Mouse (Mus musculus): ENCODE results near the gene Esrrg. TPM values are rescaled to one million over a fixed set of nuclear protein-coding genes. Genes with fewer than 3 reads are reported as not detected.

Esrrg gene
- polyA plus RNA-seq, 1 experiment: 12.7 TPM

DNA sequence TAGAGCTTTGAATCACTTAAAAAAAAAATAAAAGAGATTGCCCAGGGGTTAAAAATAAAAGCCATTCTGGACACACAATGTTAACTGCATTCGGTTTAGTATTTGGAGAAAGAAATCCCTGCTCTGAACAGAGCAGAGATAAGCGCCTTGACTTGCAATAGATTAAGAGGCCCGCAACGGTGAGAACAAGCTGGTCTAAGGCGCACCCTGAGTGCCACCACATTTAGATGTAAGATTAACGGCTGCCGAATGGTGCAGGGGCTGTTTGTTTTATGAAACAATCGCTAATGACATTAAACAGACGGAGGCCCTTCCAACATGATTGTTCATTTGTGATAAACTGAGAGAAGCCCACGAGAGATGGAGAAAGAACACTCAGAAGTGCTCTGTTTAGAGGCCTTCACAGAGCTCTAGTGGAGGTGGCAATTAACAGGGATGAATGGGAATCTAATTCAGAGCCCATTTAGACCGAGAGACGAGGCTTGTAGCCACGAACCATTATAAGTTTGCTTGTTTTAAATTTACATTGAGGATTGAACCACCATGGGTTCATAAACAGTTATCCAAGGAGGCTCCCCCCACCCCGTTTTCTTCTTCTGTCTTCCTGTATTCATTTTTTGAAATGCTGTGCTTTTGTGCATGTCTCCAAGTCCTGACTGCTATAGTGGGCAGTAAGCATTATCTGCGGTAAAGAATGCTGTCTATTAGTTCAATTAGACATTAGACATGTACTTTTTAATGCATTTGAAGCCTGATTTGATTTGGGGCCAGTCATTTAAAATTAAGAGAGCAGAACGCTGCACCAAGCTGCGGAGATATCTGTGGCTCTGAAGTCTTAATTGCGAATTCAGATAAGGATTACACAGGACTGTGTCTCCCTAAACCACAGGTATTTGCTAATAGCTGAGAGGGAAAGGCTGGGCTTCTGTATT is 356.5 kb downstream of the Esrrg start:
- Histone ChIP-seq H3K27ac (ENCODE audit: insufficient read depth, low read length) (no peak overlapping the region), H3K4me3 (ENCODE audit: insufficient read depth, low read length) (no peak overlapping the region), H3K4me1 (ENCODE audit: control insufficient read depth, insufficient read depth, low read length) (no peaks in the 10 kb centered on the region)
- TF ChIP-seq POLR2A (IDR thresholded peaks at IDR 0.05; ENCODE audit: extremely low read depth, insufficient read depth, low read length) (no peak), CTCF (IDR thresholded peaks at IDR 0.05; ENCODE audit: extremely low read depth, insufficient read depth, low read length) (no peak)

DNA sequence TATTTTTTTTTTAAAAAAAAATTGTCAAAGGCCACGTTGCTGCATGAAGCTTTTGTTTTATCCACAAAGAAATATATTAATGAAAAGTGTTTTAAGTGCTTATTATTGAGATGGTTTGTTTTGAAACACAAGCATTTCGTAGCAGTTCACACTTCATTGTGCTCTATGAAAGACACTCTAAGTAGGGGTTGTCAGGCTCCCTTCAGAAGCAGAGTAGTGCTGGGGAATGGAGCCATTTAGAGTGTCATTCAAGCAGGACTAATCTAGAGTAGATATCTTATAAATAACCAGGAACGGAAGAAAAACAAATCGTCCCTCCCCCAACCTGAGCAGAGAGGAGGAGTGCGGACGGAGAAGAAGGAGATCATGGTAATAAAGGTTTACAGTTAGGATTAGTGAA is 357.3 kb downstream of the Esrrg start:
- no peak overlapping the region for H3K27ac ChIP-seq (ENCODE audit: insufficient read depth, low read length)
- H3K4me1 ChIP-seq (ENCODE audit: control insufficient read depth, insufficient read depth, low read length): no peaks in the 10 kb centered on the region
- H3K4me3 ChIP-seq (ENCODE audit: insufficient read depth, low read length): no peak overlapping the region
- TF ChIP-seq CTCF (IDR thresholded peaks at IDR 0.05; ENCODE audit: extremely low read depth, insufficient read depth, low read length) (no peak), POLR2A (IDR thresholded peaks at IDR 0.05; ENCODE audit: extremely low read depth, insufficient read depth, low read length) (no peak)

DNA sequence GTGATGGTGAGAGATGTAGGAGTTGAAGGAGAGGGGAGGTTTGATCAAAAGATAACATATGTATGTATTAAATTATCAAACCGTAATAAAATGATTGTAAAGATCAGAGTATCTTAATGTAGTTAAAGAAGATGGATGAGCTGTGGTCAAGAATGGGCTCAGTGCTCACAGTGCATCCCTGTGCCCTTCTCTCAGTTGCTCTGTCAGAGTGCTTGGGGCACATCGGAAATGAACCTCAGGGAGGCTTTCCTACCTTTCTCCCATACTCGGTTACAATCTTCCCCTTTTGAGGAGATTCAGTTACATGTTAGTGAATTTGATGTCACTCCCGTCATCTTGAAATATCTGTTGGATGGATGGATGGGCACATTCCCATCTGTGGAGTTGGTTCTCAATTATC is 359.8 kb downstream of the Esrrg start:
- Histone ChIP-seq H3K27ac (ENCODE audit: insufficient read depth, low read length) (no peak overlapping the region), H3K4me1 (ENCODE audit: control insufficient read depth, insufficient read depth, low read length) (no peaks in the 10 kb centered on the region), H3K4me3 (ENCODE audit: insufficient read depth, low read length) (no peak overlapping the region)
- TF ChIP-seq POLR2A (IDR thresholded peaks at IDR 0.05; ENCODE audit: extremely low read depth, insufficient read depth, low read length) (no peak), CTCF (IDR thresholded peaks at IDR 0.05; ENCODE audit: extremely low read depth, insufficient read depth, low read length) (no peak)

DNA sequence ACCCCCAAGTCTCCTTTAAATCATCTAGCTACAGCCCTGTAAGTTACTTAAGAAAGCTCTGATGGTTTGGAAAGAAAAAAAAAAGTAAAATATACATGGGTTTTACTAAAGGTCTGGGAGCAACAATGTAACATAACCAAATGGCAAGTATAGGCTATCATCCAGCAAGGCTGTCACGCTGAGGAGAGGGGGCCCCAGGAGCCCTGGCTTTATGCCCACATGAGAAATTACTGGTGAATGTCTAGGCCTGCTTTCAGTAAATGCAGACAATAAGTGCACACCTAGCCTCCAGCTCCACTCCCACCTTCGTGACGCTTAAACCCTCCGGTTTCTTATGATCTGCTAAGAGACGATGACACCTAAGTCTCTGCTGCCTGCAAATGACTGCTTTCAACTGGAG is 360.9 kb downstream of the Esrrg start:
- Histone ChIP-seq H3K27ac (ENCODE audit: insufficient read depth, low read length) (no peak overlapping the region), H3K4me3 (ENCODE audit: insufficient read depth, low read length) (no peak overlapping the region), H3K4me1 (ENCODE audit: control insufficient read depth, insufficient read depth, low read length) (no peaks in the 10 kb centered on the region)
- no peak for TF ChIP-seq POLR2A (IDR thresholded peaks at IDR 0.05; ENCODE audit: extremely low read depth, insufficient read depth, low read length)
- TF ChIP-seq CTCF (IDR thresholded peaks at IDR 0.05; ENCODE audit: extremely low read depth, insufficient read depth, low read length): no peak

DNA sequence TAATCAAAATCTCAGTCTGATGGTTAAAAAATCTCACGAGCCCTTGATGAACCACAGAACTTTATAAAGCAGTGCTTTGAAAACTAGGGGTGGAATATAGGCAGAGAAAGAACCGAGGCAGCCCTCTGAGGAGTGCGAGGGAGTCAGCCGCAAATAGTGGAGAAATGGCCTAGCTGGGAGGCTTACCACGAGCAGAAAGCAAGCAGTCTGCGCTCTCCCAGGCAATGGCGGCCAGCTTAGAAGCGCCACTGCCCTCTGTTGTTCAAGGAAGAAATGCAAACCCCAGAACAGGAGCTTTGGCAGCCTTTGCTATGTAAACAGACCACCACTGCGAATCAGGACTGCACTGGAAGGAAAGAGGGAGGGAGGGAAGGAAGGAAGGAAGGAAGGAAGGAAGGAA is 365.8 kb downstream of the Esrrg start:
- Histone ChIP-seq H3K27ac (ENCODE audit: insufficient read depth, low read length) (no peak overlapping the region), H3K4me1 (ENCODE audit: control insufficient read depth, insufficient read depth, low read length) (no peaks in the 10 kb centered on the region), H3K4me3 (ENCODE audit: insufficient read depth, low read length) (no peak overlapping the region)
- peak; percentile 60 for TF ChIP-seq CTCF (IDR thresholded peaks at IDR 0.05; ENCODE audit: extremely low read depth, insufficient read depth, low read length)
- TF ChIP-seq POLR2A (IDR thresholded peaks at IDR 0.05; ENCODE audit: extremely low read depth, insufficient read depth, low read length): no peak

DNA sequence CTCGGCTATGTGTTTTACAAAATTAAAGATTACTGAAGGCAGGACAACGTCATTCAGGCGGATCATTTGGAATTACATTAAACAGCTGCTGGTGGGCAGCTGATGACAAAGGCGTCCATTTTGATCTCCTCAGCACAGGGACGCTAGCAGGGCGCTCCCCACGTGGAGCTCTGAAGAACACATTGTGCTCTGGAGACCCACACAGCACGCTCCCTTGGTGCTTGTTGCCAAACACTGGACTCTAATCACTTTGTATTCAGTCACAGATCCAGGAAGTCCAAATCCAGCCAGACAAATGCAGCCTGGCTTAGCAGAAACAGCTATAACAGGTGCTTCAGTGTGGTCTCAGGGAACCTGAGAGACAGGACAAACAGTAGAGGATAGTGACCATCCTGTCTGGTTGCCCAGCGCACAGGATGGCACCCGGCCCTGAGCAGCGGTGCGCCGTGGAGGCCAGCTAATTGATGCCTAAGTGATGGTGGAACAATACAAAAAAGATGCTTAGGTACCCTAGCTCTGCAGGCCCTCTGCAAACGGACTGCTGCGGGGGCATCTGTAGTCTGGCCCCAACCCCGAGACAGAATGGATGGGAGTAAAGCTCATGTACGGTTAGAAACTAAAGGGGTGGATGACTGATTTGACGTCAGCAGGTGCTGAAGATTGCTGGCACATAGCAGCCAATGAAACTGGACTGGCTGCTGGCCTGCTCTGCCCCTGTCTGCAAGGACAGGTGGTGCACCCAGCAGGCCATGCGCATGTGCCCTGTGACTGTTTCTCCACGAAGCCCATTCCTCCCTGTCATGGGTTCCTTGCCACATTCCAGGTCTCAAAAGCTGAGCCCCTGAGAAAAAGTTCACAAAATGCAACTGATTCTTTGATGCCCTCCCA is 367.1 kb downstream of the Esrrg start:
- no peak overlapping the region for H3K27ac ChIP-seq (ENCODE audit: insufficient read depth, low read length)
- no peak for TF ChIP-seq POLR2A (IDR thresholded peaks at IDR 0.05; ENCODE audit: extremely low read depth, insufficient read depth, low read length)
- no peak for TF ChIP-seq CTCF (IDR thresholded peaks at IDR 0.05; ENCODE audit: extremely low read depth, insufficient read depth, low read length)
- no peak overlapping the region for H3K4me3 ChIP-seq (ENCODE audit: insufficient read depth, low read length)
- H3K4me1 ChIP-seq (ENCODE audit: control insufficient read depth, insufficient read depth, low read length): no peaks in the 10 kb centered on the region

DNA sequence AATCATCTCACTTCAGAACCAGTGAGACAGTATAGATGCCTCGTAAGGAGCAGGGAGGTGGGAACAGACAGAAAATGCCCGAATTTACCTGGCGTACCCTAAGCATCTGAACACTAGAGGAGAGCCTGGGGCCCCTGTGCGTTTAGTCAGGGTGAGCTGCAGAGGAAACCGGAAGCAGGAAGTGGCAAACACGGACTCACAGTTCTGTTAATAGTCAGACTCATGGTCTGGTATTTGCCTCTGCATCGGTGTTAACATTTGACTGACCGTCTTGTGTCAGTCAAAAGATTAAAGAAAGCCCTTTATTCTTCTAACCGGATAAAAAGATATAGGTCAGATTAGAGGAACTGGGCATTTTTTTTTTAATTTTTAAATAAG is 367.8 kb downstream of the Esrrg start:
- TF ChIP-seq POLR2A (IDR thresholded peaks at IDR 0.05; ENCODE audit: extremely low read depth, insufficient read depth, low read length) (no peak), CTCF (IDR thresholded peaks at IDR 0.05; ENCODE audit: extremely low read depth, insufficient read depth, low read length) (no peak)
- Histone ChIP-seq H3K27ac (ENCODE audit: insufficient read depth, low read length) (no peak overlapping the region), H3K4me1 (ENCODE audit: control insufficient read depth, insufficient read depth, low read length) (no peaks in the 10 kb centered on the region), H3K4me3 (ENCODE audit: insufficient read depth, low read length) (no peak overlapping the region)

DNA sequence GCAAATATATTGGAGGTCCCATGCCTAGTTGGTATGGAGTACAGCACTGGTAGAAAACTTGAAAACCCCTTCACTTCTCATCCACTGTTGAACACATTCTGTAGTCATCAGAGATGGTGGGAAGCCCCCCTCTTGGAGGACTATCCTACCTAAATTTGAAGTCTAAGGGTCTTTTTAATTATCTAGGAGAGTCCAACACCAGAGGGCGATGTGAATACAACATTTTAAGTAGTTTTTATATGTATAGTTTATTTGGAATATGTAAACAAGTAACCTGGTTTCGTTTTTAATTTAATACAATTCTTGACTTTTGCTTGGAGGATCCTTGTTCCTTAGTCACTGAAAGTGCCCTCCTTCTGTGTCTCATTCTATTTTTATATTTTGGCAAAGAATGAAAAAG is 372.4 kb downstream of the Esrrg start:
- TF ChIP-seq POLR2A (IDR thresholded peaks at IDR 0.05; ENCODE audit: extremely low read depth, insufficient read depth, low read length): no peak
- no peak for TF ChIP-seq CTCF (IDR thresholded peaks at IDR 0.05; ENCODE audit: extremely low read depth, insufficient read depth, low read length)
- Histone ChIP-seq H3K4me3 (ENCODE audit: insufficient read depth, low read length) (no peak overlapping the region), H3K4me1 (ENCODE audit: control insufficient read depth, insufficient read depth, low read length) (no peaks in the 10 kb centered on the region), H3K27ac (ENCODE audit: insufficient read depth, low read length) (no peak overlapping the region)

DNA sequence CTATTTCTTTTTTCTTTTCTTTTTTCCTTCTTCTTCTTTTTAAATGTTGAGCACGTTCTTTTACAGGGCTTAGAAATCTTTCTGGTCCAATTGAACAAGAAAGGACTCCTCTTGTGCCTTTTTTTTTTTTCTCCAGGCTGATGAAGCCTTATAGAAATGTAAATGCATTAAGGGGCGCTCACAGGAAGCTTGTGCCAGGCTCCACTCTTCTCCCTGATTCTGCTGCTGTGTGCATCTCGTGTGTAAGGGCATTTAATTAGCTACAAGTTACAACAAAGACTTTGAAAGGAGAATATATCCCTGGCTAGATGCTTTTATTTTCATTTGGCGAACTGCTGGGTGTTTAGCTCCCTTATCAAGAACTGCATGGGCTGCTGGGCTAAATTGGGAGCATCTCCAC is 374.6 kb downstream of the Esrrg start:
- Histone ChIP-seq H3K4me1 (ENCODE audit: control insufficient read depth, insufficient read depth, low read length) (no peaks in the 10 kb centered on the region), H3K4me3 (ENCODE audit: insufficient read depth, low read length) (no peak overlapping the region), H3K27ac (ENCODE audit: insufficient read depth, low read length) (no peak overlapping the region)
- no peak for TF ChIP-seq CTCF (IDR thresholded peaks at IDR 0.05; ENCODE audit: extremely low read depth, insufficient read depth, low read length)
- TF ChIP-seq POLR2A (IDR thresholded peaks at IDR 0.05; ENCODE audit: extremely low read depth, insufficient read depth, low read length): no peak
